Mouse (Mus musculus): ENCODE results near the gene Dph6.
"Not testable (repeated sequence)": the region's sequence is repeated elsewhere in the genome, so short reads cannot be mapped to it uniquely, and the experiment has no call there.

The Dph6 gene

DNA sequence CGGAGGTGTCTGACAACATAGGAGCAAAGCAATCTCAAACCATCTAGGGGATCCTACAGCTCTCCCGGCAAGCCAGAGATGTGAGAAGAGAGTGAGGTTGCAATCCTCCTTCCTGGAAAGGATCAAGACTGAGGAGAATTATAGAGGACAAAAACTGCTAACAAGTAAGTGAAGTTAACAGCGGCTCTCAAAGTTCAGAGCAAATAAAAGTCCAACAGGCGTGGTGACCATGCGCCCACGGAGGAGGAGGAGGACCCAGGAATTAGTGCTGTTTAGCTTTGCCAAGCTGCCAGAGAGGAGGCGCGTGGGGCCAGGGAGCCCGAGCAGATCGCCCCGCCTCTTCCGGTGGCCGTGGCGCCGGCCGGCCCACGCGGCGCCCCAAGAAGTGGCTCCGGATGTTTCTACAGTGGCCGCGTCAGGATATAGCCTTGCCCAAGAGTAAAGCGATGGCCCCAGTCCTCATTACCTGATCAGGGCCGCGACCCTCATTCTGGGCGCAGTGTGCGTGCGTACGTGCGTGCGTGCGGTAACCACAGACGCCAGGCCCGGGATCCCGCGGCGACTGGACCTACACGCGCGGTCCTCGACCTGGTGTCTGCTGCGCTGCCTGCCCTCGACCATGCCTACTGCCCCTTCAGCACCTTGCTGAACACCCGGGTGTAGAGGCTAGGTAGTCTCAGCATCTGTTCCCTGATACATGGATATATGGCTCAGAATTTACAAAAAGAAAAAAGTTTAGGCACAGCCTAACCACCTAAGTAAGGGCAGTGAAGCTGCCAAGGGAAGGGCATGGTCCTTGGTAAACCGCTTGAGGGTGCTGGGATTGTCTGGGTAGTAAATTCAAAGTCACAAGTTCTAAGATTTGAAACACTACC lies at the start of gene Dph6:
TSS of gene Dph6 (minus strand) at position 600 of the 875 bp plus-strand sequence.
- peak; percentile 67 for DNase-seq (ENCODE audit: low read depth)

DNA sequence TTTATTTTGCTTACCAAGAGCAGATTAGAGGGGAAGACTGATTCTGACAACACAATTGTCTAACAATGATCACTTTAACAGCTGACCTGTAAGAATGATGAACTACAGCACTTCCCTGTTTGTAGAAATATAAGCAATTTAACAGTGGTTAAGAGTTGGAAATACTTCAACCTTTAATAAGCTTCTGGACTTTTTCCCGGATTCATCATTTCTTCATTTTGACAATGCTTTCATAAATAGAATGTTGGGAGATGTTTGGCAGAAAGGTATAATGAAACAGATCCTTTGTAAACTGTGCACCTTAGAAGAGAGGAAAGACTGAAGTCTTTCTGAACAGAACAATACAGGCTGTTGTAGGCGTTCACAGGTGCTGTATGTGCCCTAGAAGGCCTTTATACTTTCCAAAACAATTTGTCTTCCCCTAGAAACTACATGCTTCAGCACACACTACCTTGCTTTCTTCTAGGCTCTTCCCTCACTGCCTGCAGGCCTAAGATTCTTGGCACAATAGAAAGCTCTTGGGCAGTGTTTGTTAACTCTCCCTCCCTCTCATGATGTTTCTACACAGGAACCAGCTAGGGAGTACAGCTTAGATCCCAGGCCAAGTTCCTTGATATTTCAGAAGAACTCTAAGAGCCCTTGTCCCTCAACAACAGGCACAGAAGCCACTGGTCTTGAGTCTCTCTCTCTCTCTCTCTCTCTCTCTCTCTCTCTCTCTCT lies 46.4 kb upstream of the Dph6 start:
- DNase-seq (ENCODE audit: low read depth) = peak; percentile 16

- no peak for DNase-seq (ENCODE audit: low read depth)
Measured at GRCm38 (mm10) chr2:114691607-114692006, 36.8 kb upstream of the Dph6 start.

DNA sequence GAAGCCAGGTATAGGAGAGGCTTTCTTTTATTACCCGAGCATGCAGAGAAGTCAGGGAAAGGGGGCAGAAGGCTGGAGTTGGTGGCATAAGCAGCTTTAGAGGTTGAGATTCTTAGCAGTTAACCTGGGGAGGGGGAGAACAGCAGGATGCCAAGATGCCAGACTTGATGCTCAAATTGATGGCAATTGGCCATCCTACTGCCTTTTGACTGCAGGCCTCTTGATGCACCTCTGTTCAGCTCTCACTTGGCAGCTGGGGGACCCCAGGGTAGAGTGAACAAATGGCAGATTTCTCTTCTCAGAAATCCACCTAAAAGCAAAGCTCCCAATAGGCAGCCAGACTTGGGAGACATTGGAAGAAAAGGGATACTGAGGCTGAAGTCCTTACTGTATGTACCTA lies 32.7 kb upstream of the Dph6 start:
- DNase-seq (ENCODE audit: low read depth) = no peak

DNA sequence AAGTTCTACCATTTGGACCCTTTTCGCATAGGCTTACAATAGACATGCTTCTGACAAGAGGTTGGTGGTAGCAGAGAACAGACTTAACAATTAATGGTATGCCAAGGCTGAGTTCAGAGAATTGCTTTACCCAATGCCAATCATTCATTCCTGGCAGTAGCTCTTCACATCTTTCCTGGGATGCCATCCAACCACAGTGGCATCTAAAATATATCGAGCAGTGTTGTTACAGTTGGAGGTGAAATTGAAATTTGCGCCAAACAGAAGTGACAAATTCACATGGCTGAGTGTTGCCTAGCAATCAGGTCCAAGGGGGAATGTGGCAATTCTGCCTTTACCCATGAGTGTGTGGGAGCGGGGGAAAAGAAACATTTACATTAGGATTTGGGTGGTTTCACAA lies 32.3 kb upstream of the Dph6 start:
- no peak for DNase-seq (ENCODE audit: low read depth)

- DNase-seq (ENCODE audit: low read depth) = no peak
Measured at GRCm38 (mm10) chr2:114673831-114674230, 19.1 kb upstream of the Dph6 start.

DNA sequence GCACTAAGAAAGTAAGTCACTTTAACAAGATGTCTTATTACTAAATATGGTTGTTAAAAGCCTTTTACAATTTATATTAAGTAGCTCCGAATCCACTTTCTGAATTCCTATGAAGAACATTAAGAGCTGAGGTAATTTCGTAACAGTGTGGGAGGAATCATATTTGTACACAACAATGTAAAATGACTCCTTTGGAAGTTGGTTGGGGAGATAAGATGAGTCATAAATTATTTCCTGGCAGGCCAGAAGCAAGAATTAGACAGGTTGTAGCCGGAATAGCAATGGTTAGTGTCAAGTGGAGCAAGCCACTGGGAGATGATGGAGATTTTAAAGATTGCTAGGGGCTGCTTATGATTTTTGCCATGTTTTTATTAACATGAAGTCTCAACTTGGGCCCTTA lies 16.2 kb upstream of the Dph6 start:
- no peak for DNase-seq (ENCODE audit: low read depth)

DNA sequence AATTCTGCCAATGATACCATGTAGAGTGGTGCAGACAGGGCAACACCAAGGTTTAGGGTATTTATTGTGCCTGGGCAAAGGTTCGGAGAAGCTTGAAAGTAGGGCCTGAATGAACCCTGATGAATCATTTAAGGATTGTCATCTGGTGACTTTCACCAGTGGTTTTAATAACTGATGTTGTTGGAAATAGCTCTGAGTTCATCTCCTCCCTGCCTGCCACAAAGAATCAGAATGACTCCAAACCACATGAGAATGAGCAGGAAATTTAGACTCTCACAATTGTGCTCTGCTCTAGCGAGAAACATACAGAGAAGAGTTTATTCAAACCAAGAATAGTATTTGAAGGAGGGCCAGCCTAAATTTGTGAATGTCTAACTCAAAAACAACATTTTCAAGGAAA lies 4.2 kb upstream of the Dph6 start:
- DNase-seq (ENCODE audit: low read depth) = no peak

DNA sequence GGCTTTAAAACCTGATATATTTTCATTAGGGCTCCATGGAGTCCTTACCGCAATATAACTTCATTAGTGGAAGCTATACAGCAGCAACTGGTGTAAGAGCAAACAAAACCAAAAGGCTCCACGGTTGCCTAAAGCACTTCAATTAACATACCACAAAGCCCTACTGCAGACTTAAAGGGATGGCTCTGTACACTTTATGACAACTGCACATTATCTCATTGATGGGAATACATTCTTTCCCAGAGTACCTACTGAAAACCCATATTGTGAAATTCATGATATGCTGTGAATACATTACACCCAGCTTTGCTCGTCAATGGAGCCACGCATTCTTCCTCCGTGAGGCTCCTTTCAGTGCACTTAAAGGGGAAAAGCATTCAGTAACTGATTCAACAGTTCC lies 8.5 kb downstream of the Dph6 start:
- DNase-seq (ENCODE audit: low read depth) = no peak

DNA sequence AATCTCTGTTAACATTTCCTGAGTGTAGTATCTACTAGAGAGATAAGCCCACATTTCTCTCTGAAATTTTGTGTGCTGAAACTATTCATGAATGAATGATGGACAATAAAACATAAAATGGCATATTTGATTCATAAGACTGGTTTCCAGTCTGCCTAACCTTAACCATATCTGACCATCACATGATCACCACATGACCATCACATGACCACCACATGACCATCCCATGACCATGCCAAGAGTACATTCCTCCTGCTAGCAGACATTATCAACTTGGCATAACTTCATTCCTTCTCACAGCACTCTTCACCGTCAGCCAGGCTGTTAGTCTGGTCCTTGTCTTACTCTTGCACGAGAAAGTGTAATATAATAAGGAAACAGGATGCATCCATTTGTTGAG lies 10.9 kb downstream of the Dph6 start:
- no peak for DNase-seq (ENCODE audit: low read depth)

DNA sequence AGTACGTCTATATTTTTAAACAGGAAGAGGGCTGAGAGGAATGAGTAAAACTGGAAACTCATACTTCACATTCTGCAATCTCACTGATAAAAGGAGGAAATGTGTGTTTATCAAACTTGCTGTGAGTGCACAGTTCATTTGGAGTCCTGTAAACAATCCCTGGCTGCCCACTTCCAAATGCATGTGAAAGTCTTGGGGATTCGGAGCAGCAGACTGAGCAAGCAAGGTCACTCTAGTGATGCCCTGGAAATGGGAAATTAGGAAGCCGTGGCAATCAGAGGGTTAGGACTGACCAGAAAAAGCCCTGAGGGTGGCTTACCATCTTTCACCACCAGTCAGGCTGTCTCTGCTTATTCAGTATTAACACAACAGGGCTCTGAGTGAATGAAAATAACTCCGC lies 30.1 kb downstream of the Dph6 start:
- DNase-seq (ENCODE audit: low read depth) = no peak

GRCm38 (mm10) chr2:114622550-114622939 lies 32.2 kb downstream of the Dph6 start:
- DNase-seq (ENCODE audit: low read depth) = no peak

DNA sequence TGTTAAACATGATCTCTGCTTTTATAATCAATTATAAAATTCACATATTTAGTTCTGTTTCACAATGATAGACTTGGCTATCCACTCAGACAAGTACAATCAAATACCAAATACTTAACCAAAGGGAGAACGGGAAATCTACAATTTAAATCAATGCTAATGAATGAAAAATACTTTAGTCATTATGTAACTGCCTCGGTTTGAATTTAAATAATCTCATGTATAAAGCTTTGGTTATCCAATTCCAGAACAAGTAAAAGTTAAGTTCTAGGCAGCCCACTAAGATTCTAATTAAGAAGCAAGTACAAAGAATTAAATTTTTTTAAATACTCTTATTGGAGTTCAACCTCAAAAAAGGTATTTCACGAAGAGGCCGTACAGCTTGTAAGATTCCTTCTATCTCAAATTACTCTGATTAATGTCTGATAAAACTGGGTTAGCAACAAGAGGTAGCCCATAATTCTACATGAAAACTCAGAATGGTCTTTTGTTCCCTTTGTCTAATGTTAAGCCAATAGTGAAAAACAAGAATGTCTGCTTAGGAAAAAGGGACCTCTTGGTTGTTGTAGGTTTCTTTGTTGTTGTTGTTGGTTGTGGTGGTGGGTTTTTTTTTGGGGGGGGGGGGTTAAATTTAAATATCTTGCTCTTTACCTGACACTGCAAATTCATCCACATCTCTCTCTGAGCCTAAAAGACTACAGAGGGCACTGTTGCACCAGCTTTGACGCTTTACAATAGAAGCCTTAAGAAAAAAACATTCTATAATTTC lies 32.8 kb downstream of the Dph6 start:
- peak; percentile 21 for DNase-seq (ENCODE audit: low read depth)

- DNase-seq (ENCODE audit: low read depth) = no peak
Measured at GRCm38 (mm10) chr2:114611576-114611975, 43.2 kb downstream of the Dph6 start.

DNA sequence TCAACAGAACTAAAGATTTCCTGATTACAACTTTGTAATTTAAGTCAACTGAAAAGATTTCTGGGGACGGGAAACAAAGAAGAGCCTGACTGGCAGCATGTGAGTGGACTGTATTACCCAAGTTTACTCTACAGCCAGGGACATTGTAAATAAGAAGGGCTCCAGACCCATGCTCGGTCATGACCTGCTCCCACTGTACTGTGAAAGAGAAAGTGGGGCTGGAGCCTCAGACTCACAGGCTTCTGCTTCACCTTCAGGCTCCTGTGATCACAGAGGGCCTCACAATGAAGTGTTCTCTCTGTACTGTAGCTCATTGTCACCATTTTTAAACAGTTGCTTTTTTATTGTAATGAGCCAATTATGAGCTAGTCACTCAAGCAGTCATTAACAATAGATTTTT lies 44.7 kb downstream of the Dph6 start:
- DNase-seq (ENCODE audit: low read depth) = no peak

- not testable (repeated sequence) for DNase-seq (ENCODE audit: low read depth)
Measured at GRCm38 (mm10) chr2:114605202-114605601, 49.6 kb downstream of the Dph6 start.

DNA sequence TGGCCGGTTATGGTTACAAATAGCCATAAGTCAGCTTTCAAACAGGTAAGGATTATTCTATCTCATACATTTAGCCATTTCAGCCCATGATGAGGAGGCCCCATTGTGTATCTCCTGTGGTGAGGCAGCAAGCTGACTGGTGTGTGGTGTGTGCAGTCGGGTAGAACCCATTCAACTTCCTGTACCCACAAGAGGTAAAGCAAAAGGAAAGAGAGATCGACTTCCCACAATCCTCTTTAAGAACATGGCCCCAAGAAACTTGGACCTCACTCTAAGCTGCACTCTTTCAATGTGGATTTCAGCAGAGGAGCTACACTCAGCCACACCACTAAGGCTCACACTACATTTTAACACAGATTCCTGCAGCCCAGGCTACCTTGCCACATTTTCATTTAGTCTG lies 53.6 kb downstream of the Dph6 start:
- DNase-seq (ENCODE audit: low read depth) = no peak

DNA sequence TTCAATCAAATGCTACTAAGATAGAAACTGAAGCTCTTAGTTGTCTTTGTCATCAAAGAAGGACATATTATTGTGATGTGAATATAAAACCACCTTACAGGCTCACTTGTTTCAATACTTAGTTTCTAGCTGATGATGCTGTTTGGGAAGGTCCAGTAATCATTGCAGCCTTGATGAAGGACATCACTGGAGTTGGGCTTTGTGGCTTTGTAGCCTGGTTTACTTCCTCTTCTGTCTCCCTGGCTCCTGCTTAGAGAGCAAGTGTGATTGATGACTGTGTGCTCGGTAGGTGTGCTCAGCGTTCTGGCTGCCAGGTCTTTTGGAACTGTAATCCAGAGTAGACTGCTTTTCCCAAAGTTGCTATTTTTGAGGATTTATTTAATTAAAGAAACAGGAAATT lies 55.0 kb downstream of the Dph6 start:
- no peak for DNase-seq (ENCODE audit: low read depth)

- no peak for DNase-seq (ENCODE audit: low read depth)
Measured at GRCm38 (mm10) chr2:114593393-114593792, 61.4 kb downstream of the Dph6 start.

- DNase-seq (ENCODE audit: low read depth) = no peak
Measured at GRCm38 (mm10) chr2:114580714-114581113, 74.0 kb downstream of the Dph6 start.

- no peak for DNase-seq (ENCODE audit: low read depth)
Measured at GRCm38 (mm10) chr2:114543000-114543622, 111.7 kb downstream of the Dph6 start.

- DNase-seq (ENCODE audit: low read depth) = no peak
Measured at GRCm38 (mm10) chr2:114542325-114542724, 112.4 kb downstream of the Dph6 start.
